Mouse (Mus musculus) cerebellum, adult 18-20 months (tissue): ENCODE results near the gene Pirb.
A peak's percentile ranks its signal among the peaks of the same experiment; 100 is the strongest.

ENCODE experiments used
- DNase-seq, 2 experiments: peaks; one replicate each; pipeline ENCODE4 v3.0.0; 2021

The Pirb gene

GRCm38 (mm10) chr7:3692382-3692986 lies 27.7 kb downstream of the Pirb start, which contains the start of gene Tsen34:
Gene Tsen34, plus strand, starts transcription at chr7:3692863.
- no peak for DNase-seq

GRCm38 (mm10) chr7:3691919-3692318 lies 28.3 kb downstream of the Pirb start:
- DNase-seq: no peak

DNA sequence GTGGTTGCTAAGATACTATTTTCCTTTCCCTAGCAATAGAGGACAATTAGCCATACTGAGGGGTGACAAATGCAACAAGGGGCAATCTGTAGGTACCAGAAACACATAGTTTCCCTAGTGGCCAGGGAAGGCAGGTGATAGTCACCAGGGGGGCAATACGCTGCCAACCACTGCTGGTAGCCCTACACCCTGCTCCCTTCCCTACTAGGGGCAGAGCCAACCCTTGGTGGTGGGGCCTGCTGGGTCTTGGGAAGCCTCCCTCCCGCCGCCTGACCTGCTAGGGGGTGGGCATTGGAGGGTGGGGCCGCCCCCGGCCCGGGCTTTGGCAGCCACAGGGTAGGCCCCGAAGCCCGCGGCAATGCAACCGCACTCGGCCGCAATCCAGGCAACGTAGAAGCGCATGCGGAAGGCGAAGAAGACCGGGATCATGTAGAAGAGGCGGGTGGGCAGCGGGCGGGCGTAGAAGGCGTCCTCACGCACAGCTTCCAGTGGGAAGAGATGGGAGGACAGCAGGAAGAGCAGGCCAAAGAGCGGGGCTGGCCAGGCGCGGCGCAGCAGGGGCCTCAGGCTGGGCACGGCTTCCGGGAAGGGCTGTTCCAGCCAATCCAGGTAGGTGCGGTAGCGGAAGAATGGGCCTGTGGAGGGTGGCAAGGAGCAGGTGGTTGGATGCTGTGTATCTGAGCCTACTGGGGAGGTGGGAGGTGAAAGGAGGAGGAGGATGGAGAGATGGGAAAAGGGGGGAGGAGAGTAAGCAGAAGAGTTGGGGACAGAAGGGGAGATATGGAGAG lies 34.6 kb downstream of the Pirb start:
- peak; percentile 71 for DNase-seq

GRCm38 (mm10) chr7:3684698-3685097 lies 35.5 kb downstream of the Pirb start:
- no peak for DNase-seq

DNA sequence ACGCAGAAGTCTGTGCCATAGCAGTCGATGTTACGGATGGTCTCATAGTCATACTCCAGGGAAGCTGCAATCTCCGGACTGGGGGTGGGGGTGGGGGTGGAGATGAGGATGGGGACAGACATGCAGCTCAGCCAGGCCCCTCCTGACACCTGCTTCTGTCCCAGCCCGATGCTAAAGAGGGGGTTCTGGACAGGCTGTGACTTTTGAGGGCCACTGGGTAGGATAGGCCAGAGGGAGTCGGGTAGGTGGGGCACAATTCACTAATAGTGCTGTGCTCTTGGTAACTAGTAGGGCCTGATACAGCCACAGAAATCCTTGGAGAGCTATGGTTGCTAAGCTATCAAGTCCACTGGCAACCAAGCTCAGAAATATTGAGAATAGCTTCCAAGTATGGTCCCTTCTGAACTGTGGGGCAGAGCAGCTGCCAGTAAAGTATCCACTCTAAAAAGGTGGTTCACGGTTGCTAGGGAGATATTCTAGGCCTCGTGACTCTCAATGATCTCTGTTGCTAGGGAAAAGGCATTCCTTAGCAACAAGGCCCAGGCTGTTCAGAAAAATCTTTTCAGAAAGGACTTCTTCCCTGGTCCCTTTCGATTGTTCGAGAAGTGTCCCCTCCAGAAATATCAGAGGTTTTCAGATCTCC lies 36.2 kb downstream of the Pirb start:
- DNase-seq: no peak

DNA sequence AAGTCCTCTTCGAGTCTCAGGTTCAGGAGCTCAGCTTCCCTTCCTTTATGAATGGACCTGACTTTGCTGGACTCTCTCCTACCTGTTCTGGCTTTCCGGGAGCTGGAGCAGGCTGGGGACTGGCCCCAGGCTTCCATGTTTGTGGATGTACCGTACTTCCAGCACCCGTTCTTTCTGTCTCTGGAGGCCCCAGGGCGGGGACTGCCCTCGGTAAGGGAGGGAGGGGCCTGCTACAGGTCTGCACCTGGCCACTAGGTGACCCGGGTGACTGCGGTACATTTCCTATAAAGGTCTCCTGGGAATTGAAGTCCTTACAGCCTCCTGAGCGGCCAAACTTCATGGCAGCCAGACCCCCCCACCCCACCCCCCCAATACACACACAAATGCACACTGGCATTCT lies 42.8 kb downstream of the Pirb start, which contains the start of gene Tmc4:
Tmc4 (minus strand) TSS at position 212 of the 400 bp plus-strand sequence.
- DNase-seq: no peak

DNA sequence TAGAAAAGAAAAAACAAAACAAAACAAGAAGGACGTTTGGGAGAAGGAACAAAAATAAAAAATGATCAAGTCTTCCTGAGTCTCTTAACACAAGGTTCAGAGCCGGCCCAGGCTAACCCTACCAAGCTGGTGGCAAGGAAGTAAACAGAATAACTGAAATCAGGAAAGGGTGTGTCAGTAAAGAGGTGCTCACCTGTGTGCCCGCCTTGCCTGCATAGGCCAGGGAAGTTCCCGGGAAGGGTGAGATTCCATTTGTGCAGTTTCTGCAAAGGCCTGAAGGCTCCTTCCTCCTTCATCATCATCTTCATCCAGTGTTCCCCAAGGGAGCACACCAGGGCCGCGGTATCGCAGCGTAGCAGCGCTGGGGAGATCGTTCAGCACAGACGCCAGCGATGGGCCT lies 43.8 kb downstream of the Pirb start:
- DNase-seq: no peak

DNA sequence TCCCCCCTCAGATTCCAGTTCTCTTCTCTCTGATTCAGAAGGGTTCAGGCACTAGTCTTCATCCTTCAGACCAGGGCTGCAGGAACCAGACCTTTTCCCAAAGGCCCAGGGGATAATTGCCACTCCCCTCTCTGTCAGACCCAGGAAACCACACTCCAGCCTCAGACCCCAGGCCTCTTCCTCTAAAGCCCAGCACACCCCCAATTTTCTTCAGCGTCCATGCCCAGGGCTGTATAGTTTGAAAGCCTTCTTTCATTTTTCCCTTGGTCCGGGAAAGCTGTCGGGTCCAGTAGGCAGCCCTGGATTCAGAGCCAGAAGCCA lies 45.0 kb downstream of the Pirb start:
- no peak for DNase-seq

- peak; percentile 84 to 87 for DNase-seq
Measured at GRCm38 (mm10) chr7:3674507-3675227, 45.5 kb downstream of the Pirb start.

DNA sequence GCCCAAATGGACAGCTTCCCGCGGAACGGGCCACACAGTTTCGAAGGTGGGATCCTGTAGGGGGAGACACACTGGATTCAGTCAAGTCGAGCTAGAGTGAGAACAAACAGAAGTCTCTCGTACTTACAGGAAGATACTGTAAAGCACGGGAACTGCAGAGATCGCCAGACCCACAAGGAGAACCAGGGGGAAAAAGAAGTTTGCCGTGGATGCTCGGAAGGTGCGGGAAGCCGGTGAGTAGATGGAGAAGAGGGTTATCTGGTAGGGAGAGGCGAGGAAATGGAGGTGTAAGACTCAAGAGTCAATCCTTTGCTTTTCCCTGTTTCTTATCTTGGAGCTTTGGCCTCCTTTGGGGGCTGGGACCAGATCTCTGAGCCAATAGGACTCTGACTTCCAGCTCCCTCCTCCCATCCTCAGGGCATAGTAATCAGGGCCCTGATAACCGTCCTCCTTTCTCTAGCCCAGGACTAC lies 53.2 kb downstream of the Pirb start:
- DNase-seq: no peak

GRCm38 (mm10) chr7:3665215-3666114 lies 54.7 kb downstream of the Pirb start, which contains the start of gene Leng1:
Gene Leng1, minus strand, starts transcription at chr7:3665840.
- peak; percentile 95 to 98 for DNase-seq

DNA sequence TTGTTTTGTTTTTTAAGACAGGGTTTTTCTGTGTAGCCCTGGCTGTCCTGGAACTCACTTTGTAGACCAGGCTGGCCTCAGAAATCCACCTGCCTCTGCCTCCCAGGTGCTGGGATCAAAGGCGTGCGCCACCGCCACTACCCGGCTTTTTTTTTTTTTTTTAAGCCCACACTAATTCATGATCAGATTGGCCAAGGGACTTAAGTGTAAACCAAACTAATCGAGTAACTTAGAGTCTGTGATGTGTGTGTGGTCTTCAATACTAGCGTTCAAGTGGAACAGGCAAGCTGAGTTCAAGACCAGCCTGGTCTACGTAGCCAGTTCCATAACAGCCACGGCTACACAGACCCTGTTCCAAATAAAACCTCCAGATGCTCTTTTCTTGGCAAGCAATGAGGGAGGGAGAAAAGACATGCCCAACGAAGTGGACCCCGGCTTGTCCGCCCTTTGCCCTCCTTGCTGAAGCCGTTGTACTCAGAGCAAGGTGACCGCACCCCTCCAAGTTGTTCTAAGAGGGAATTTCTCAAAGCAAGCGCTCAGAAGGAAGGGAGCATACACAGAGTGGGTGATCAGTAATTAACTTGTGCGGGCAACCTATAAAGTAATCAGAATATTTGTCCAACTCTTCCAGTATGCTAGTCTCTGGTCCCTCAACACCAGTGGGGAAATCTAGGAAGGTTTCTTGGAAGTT lies 55.5 kb downstream of the Pirb start:
- no peak for DNase-seq
